Mouse (Mus musculus) fat pad, adult 2 months (tissue): ENCODE data around the gene Pdp2.
"Not testable (repeated sequence)": the region's sequence is repeated elsewhere in the genome, so short reads cannot be mapped to it uniquely, and the experiment has no call there.

ENCODE experiments used
- DNase-seq: peaks from one replicate; pipeline ENCODE4 v3.0.0-alpha.2; 2011; ENCODE audit warnings: low read depth, low spot score; ENCODE audit errors: extremely low read depth

The Pdp2 gene

GRCm38 (mm10) chr8:104591133-104591834, at the start of gene Pdp2:
Gene Pdp2, plus strand, starts transcription at chr8:104591451.
- DNase-seq = peak; percentile 36

GRCm38 (mm10) chr8:104541515-104541880, 49.8 kb upstream of the Pdp2 start:
- DNase-seq = no peak

DNA sequence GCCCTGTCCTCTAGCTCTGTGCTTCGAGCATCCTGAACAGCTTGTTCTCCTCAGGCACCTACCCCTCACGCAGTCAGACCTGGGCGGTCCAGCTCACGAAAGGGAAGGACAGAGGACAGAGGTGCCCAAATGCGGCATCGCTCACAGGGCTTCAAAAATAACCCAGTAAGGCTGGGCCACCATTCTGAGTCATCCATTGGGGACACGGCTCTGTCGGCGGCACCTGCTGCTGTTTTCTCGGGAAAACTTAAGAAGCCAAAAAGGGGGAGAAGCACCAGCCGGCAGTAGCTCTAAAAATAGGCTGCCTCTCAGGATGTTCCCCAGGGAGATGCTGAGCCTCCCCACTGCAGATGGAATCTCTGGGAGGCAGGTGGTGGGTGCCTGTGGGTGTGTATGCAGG, 49.1 kb upstream of the Pdp2 start:
- DNase-seq = no peak

GRCm38 (mm10) chr8:104543440-104544045, 47.7 kb upstream of the Pdp2 start:
- DNase-seq = no peak

DNA sequence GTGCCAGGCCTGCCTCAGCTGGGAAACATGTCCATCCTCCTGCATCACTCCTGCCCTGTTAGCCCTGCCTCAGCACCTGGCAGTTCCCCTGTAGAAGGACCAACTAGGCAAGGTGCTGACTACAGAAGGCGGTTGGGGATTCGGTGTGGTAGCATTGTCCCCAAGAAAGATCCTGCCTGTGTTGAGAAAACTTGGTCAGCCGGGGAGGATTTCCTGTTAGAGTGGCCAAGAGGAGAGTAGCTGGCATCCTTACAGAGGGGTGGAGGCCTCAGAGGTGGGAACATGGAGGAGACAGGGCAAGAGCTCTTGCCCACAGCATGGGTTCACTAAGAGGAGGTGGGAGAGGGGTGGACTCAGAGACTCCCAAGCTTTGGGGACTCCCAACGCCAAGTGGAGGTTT, 36.1 kb upstream of the Pdp2 start:
- DNase-seq = no peak

GRCm38 (mm10) chr8:104557226-104557625, 34.0 kb upstream of the Pdp2 start:
- no peak for DNase-seq

- DNase-seq = no peak
Measured at GRCm38 (mm10) chr8:104560731-104561130, 30.5 kb upstream of the Pdp2 start.

- peak; percentile 63 for DNase-seq
Measured at GRCm38 (mm10) chr8:104564633-104565456, 26.4 kb upstream of the Pdp2 start.

GRCm38 (mm10) chr8:104565457-104565798, 25.8 kb upstream of the Pdp2 start:
- no peak for DNase-seq

DNA sequence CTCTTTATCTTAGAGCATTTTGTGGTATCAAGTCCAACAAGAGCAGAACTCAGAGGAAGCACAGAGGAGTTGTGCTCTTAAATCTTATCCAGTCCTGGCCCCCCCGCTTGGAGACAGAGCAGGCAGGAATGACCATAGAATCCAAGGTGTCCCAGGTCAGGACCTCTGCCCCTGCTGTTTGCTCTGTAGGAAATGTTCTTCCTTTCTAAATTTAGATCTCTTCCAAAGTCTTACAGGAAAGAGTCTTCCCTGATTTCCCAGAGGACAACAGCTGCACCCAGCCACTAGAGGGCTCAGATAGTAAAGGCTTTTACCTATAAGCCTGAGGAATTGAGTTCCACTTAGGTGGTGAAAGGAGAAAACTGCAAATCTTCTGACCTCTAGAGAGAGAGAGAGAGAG, 21.7 kb upstream of the Pdp2 start:
- no peak for DNase-seq

GRCm38 (mm10) chr8:104570436-104571343, 20.6 kb upstream of the Pdp2 start:
- DNase-seq = no peak

DNA sequence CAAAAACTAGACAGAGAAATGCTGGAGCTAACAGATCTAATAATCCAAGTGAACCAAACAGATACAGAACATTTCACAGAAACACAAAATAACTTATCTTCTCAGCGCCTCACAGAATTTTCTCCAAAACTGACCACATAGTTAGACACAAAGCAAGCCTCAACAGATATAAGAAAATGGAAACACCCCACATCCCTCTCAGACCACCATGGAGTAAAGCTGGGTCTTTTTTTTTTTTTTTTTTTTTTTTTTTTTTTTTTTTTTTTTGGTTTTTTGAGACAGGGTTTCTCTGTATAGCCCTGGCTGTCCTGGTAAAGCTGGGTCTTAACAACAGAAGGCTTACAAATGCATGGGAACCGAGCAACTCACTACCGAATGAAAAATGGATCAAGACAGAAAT, 14.4 kb upstream of the Pdp2 start:
- DNase-seq = no peak

GRCm38 (mm10) chr8:104577606-104578005, 13.6 kb upstream of the Pdp2 start:
- DNase-seq = not testable (repeated sequence)

- no peak for DNase-seq
Measured at GRCm38 (mm10) chr8:104584522-104584921, 6.7 kb upstream of the Pdp2 start.

DNA sequence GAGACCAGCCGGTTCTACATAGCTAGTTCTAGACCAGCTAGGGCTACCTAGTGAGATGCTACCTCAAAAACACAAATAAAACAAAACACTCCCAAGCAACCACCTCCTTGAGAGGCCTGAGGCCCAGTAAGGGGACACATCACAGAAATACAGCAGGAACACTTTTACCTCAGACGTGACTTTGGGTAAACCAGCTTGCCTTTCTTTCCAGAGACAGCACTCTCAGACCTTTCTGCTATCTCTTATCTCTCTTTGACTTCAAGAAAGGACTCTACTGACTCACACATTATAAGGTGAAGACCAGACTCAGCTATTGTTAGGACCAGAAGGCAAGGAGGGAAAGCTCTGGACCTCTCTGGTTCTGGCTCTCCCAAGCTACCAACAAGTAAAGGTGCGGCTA, 967 bp upstream of the Pdp2 start:
- no peak for DNase-seq

- no peak for DNase-seq
Measured at GRCm38 (mm10) chr8:104591856-104592255, 605 bp downstream of the Pdp2 start.

DNA sequence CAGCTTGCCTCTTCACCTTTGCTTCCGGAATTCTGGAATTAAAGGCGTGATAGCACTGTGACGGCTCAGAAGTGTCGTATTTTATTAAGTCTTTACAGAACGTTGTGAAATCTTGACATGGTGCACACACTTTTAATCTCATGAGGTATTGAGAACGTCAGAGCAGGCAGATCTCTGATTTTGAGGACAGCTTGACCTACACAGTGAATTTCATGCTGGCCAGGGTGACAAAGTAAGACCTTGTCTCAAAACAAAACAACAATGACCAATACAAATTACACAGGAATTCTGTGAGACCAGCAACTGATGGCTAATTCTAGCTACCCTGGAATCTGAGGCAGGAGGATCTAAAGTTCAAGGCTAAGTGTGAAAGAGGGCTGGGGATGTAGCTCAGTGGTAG, 1.3 kb downstream of the Pdp2 start:
- no peak for DNase-seq

DNA sequence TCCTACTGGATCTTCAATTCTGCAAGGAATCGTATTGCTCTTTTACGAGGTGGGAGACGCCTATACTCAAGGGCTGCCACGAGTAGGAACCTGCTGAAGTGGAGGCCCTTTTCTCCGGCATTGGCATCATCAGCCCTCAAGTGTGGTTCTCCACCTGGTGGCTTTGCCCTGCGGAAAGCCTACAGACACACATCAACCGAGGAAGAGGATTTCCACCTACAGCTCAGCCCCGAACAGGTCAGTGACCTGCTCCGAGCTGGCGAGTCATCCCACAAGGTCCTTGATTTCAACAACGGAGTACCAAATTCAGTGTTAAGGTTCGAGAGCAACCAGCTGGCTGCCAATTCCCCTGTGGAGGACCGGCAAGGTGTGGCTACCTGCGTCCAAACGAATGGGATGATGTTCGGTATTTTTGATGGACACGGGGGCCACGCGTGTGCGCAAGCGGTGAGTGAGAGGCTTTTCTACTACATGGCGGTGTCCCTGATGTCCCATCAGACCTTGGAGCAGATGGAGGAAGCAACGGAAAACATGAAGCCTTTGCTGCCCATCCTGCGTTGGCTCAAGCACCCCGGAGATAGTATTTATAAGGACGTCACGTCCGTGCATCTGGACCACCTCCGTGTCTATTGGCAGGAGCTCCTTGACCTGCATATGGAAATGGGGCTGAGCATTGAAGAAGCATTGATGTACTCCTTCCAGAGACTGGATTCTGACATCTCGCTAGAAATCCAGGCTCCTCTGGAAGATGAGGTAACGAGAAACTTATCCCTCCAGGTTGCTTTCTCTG, 2.5 kb downstream of the Pdp2 start:
- no peak for DNase-seq

DNA sequence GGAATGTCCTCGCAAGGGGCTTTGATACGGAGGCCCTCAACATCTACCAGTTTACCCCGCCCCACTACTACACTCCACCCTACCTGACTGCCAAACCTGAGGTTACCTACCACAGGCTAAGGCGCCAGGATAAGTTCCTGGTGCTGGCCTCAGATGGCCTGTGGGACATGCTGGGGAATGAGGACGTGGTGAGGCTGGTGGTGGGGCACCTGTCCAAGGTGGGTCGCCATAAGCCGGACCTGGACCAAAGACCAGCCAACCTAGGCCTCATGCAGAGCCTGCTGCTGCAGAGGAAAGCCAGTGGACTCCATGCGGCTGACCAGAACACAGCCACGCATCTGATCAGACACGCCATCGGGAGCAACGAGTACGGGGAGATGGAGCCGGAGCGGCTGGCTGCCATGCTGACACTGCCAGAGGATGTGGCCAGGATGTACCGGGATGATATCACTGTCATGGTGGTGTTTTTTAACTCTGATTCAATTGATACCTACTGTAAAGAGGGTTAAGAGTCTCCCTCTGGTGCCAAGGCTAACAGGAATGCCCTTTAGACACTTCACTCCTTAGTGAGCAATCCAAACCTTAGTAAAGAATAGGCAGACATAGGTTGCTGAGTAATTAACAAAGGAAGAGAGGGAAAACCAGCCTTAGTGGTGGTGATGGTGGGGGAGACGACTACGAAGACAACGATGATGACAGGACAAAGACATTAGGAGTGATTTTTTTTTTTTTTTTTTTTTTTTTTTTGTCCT, 3.5 kb downstream of the Pdp2 start:
- DNase-seq = no peak
